Mouse (Mus musculus) midbrain, embryonic 14.5 days (tissue): ENCODE results near the gene Camk2d. TPM values are rescaled to one million over a fixed set of nuclear protein-coding genes. Genes with fewer than 3 reads are reported as not detected.

Experiments
- ATAC-seq: fragments of 200-750 bp; cut with Nextera tagmentation; 2 replicates; pipeline ENCODE4 v1.8.0; 2017; ENCODE audit warnings: moderate number of reproducible peaks, moderate library complexity; ENCODE audit not compliant: low FRiP score, low TSS enrichment
- DNase-seq: peaks from one replicate; pipeline ENCODE4 v3.0.0-alpha.2; 2015
- H3K27ac ChIP-seq: fragments of 300-500 bp; sonication (generic); replicated peaks from 2 replicates; pipeline ENCODE4 v1.5.1; 2014; ENCODE audit warnings: mild to moderate bottlenecking, low read depth, low read length, moderate library complexity
- H3K27me3 ChIP-seq: fragments of 300-500 bp; sonication (generic); 2 replicates; pipeline ENCODE4 v1.6.1; 2014; ENCODE audit warnings: low read length, control low read depth, mixed read lengths; ENCODE audit not compliant: control insufficient read depth, insufficient read depth
- H3K36me3 ChIP-seq: fragments of 300-500 bp; sonication (generic); 2 replicates; pipeline ENCODE4 v1.6.1; 2014; ENCODE audit warnings: low read length, control low read depth; ENCODE audit not compliant: control insufficient read depth, insufficient read depth
- H3K4me1 ChIP-seq: fragments of 300-500 bp; sonication (generic); 2 replicates; pipeline ENCODE4 v1.6.1; 2014; ENCODE audit warnings: mild to moderate bottlenecking, antibody characterized with exemption, low read length, control low read depth; ENCODE audit not compliant: control insufficient read depth, insufficient read depth
- H3K4me2 ChIP-seq: fragments of 300-500 bp; sonication (generic); 2 replicates; pipeline ENCODE4 v1.6.1; 2014; ENCODE audit warnings: mild to moderate bottlenecking, low read length, moderate library complexity
- H3K4me3 ChIP-seq: fragments of 300-500 bp; sonication (generic); replicated peaks from 2 replicates; pipeline ENCODE4 v1.5.1; 2014; ENCODE audit warnings: low read depth, low read length
- H3K9ac ChIP-seq: fragments of 300-500 bp; sonication (generic); replicated peaks from 2 replicates; pipeline ENCODE4 v1.6.1; 2014; ENCODE audit warnings: mild to moderate bottlenecking, low read length, moderate library complexity
- H3K9me3 ChIP-seq: fragments of 300-500 bp; sonication (generic); 2 replicates; pipeline ENCODE4 v1.6.1; 2016; ENCODE audit warnings: low read length, control low read depth, mixed read lengths; ENCODE audit not compliant: control insufficient read depth
- WGBS: fragments of 180-500 bp; shearing (Covaris S2); extraction: QIAGEN DNeasy Blood & Tissue Kit; methylation state at CpG from one replicate; pipeline ENCODE4 v1.1.7; 2014; 5-methylcytosine and 5-hydroxymethylcytosine counted together
- polyA plus RNA-seq: library from polyadenylated mRNA; unstranded; fragments of >200 nt; fragmentation: Nextera tagmentation; extraction: Ambion mirVana; gene quantifications from 2 replicates; pipeline ENCODE4 v1.2.1, GENCODE M21; 2014

Gene Camk2d
- polyA plus RNA-seq, 1 experiment from 2014 or later, result 51.5 TPM

DNA sequence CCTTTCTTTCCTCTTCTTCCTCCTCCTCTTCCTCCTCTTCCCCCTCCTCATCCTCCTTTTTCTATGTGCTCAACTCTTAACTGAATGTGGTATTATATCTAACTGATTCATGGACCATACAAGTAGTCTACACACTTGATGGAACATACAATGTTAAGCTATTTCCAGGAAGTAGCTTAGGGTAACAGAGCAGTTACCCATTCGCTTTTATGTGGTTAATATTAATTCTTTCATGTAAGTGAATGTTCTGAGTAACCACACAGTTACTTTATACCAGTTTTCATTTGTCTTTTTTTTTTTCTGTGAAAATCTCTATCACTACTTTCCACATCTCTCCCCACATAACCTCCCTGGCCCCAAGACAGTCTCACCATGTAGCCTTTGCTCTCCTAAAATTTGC, 228.8 kb downstream of the Camk2d start:
- Histone ChIP-seq H3K4me3 (no peak overlapping the region), H3K4me2 (no peak overlapping the region), H3K27ac (no peak overlapping the region), H3K27me3 (no peaks in the 10 kb centered on the region), H3K36me3 (no peaks in the 10 kb centered on the region), H3K9ac (no peak overlapping the region), H3K4me1 (no peaks in the 10 kb centered on the region), H3K9me3 (no peaks in the 10 kb centered on the region)
- WGBS, result 86% methylated on average over 1 of the region's 1 CpGs
- no peak for DNase-seq
- no peak for ATAC-seq

DNA sequence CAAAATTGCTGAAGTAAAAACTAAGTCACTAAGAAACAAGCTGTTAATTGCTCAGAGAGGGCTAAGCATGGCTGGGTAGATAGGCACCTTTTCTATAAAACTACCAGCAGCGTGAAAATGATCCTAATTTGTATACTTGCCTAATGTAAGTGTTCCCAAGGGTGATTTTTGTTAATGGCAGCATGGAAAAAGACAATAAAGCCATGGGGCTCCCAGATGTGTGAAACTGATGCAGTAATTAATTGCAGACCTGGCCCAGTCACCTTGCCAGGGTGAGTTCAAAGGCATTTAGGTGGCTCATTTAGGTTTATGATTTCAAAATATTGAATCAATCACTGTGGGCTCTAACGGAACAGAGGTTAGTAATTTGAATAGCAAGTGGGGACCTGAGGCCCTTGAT, 230.1 kb downstream of the Camk2d start:
- no peaks in the 10 kb centered on the region for H3K27me3 ChIP-seq
- no peak overlapping the region for H3K4me2 ChIP-seq
- WGBS, result 69% methylated on average over 2 of the region's 2 CpGs
- no peak overlapping the region for H3K9ac ChIP-seq
- no peaks in the 10 kb centered on the region for H3K9me3 ChIP-seq
- no peaks in the 10 kb centered on the region for H3K36me3 ChIP-seq
- H3K27ac ChIP-seq, result no peak overlapping the region
- DNase-seq (no peak), ATAC-seq (no peak)
- no peak overlapping the region for H3K4me3 ChIP-seq
- no peaks in the 10 kb centered on the region for H3K4me1 ChIP-seq

DNA sequence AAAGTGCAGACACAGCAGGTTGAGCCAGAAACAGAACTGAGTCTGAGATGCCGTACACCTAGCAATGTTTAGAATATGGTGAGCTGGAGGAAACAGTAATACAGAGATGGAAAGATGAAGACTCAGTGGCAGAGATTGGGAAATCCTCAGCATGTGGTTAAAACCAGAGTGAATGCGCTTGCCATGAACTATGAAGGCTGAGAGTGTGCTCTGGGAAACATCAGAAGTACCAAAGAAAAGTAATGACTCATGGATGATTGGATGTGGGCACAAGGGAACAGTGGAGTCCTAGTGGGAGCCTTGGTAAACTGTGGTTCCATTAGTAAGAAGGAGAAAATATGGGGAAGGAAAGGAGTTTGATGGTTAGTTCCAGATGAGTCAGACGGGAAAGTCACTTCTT, 231.8 kb downstream of the Camk2d start:
- WGBS, result 95% methylated on average over 3 of the region's 3 CpGs
- no peaks in the 10 kb centered on the region for H3K9me3 ChIP-seq
- no peak overlapping the region for H3K4me2 ChIP-seq
- H3K4me1 ChIP-seq, result no peaks in the 10 kb centered on the region
- H3K9ac ChIP-seq, result no peak overlapping the region
- H3K27ac ChIP-seq, result no peak overlapping the region
- ATAC-seq (no peak), DNase-seq (no peak)
- H3K4me3 ChIP-seq, result no peak overlapping the region
- no peaks in the 10 kb centered on the region for H3K27me3 ChIP-seq
- no peaks in the 10 kb centered on the region for H3K36me3 ChIP-seq

DNA sequence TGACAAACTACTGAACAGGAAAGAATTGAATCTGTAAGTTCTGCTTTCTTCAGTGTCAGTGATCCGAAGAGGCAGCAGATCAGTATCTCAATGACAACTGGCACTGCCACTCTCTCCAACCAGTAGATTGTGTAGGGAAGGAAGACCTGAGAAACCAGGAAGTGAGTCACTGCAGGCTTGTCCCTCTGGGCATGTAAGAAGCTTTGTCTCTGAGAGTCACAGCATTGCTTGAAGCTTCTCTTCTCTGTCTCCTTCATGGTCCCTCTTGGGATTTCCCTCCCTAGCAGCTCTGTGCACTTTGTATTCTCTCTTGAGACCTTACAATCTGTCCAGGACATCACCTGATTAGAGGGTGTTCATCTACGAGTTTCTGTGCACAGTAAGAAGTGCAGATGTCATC, 233.7 kb downstream of the Camk2d start:
- H3K27ac ChIP-seq, result no peak overlapping the region
- no peak overlapping the region for H3K9ac ChIP-seq
- H3K27me3 ChIP-seq, result no peaks in the 10 kb centered on the region
- H3K4me2 ChIP-seq, result no peak overlapping the region
- no peaks in the 10 kb centered on the region for H3K4me1 ChIP-seq
- DNase-seq (no peak), ATAC-seq (no peak)
- H3K4me3 ChIP-seq, result no peak overlapping the region
- no peaks in the 10 kb centered on the region for H3K36me3 ChIP-seq
- WGBS, result 85% methylated on average over 2 of the region's 2 CpGs
- H3K9me3 ChIP-seq, result no peaks in the 10 kb centered on the region

DNA sequence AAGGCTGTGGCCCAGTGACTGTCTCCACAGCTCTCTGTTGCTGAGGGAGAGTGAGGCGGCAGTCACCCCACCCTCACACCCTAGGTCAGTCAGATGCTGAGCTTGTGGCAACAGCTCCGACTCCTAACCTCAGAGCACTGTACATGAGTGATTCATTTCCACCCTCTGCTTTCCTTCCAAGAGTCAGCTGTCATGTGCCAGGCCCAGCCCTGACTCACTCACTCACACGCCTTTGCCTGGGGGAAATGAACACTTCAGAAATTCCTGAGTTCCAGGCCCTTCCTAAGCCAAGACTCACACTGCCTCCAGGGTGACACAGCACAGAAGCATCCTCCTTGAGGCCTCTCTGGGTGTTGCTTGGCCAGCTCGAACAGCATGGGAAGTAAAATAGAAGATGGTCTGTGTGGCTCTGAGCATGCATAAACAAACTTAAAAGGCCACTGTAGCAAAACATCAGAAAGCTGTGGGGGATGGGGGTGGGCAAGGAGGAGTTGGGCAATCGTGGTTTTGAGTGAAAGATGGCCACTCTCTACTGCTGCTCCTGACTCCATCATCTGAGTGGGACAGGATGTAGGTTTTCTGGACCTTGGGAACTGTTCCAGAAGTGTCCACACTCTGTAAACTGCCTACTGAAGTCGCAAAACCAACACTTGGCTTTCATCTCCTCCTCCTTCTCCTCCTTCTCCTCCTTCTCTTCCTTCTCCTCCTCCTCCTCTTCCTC, 235.5 kb downstream of the Camk2d start:
- H3K27me3 ChIP-seq, result no peaks in the 10 kb centered on the region
- 85% methylated on average over 6 of the region's 6 CpGs for WGBS
- H3K4me2 ChIP-seq, result no peak overlapping the region
- no peak overlapping the region for H3K27ac ChIP-seq
- no peaks in the 10 kb centered on the region for H3K36me3 ChIP-seq
- no peak for DNase-seq
- H3K4me3 ChIP-seq, result no peak overlapping the region
- no peaks in the 10 kb centered on the region for H3K4me1 ChIP-seq
- H3K9ac ChIP-seq, result no peak overlapping the region
- no peaks in the 10 kb centered on the region for H3K9me3 ChIP-seq
- ATAC-seq, result no peak; the same call in 1 of the 2 replicates

DNA sequence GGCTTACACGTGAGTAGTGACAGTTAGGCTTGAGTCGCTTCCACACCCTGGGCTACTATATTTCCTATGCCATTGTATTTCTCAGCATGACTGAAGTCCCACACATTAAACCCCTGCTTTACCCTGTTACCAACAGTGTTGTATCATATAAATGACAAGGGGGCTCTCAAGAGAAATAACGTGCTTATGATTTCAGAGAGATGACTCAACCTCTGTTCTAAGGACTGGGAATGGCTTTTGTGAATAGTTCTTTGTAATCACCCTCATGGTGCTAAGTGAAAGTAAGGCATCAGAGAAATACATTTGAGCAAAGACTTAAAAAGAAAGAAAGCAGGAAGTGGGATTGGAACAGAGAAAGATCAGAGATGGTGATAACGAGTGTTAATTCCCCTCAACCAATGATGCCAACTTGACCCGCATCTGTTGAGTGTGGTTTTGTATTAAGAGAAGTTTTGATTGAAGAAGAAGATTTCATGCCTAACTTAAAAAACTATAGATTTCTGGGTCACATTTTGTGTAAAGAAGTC, 238.6 kb downstream of the Camk2d start:
- Histone ChIP-seq H3K9ac (no peak overlapping the region), H3K27me3 (no peaks in the 10 kb centered on the region), H3K27ac (no peak overlapping the region), H3K4me3 (no peak overlapping the region), H3K4me2 (no peak overlapping the region), H3K9me3 (no peaks in the 10 kb centered on the region), H3K36me3 (no peaks in the 10 kb centered on the region), H3K4me1 (no peaks in the 10 kb centered on the region)
- 82% methylated on average over 5 of the region's 5 CpGs for WGBS
- DNase-seq, result no peak
- no peak for ATAC-seq

DNA sequence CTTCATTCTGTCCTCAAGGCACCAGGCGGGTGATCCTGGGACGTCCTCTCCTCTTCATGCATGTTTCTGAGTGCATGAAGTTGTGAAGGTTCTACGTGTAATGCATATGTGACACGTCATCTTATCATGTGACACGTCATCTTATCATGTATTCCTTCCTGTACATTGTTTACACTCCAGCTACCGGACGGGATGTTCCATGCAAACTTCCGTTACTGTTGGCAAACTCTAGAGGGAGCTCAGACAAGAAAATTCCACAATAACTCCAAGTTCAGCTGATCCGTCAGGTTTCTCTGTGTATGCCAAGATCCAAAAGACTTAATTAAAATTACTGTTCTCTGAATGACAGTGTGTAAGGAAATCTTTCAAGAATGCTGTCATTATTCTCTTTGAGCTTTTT, 246.7 kb downstream of the Camk2d start:
- H3K27me3 ChIP-seq, result no peaks in the 10 kb centered on the region
- H3K9me3 ChIP-seq, result no peaks in the 10 kb centered on the region
- DNase-seq (no peak), ATAC-seq (no peak)
- H3K9ac ChIP-seq, result no peak overlapping the region
- no peaks in the 10 kb centered on the region for H3K4me1 ChIP-seq
- H3K4me3 ChIP-seq, result no peak overlapping the region
- H3K4me2 ChIP-seq, result no peak overlapping the region
- no peak overlapping the region for H3K27ac ChIP-seq
- peaks cover 6% of the 10 kb centered on the region; the same call in 1 of the 2 replicates for H3K36me3 ChIP-seq
- 86% methylated on average over 9 of the region's 9 CpGs for WGBS

DNA sequence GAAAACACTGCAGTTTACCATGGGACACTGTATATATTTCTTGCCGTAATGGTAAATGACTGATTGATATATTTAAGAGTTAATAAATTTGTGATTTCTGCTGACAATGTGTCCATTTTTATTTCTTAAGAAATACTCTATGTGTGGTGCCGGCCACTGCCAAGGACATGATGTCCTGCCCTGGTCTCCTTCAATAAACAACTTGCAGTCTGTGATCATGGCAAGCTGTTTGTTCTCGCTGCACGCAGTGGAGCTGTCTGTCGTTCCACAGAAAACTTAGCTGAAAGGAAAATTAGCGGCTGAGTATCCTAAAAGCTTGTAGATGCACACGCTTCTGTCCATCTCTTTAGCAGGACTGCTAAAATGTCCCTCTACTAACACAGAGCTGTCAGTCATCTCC, 248.7 kb downstream of the Camk2d start:
- H3K27ac ChIP-seq, result no peak overlapping the region
- DNase-seq, result no peak
- ATAC-seq, result no peak
- no peaks in the 10 kb centered on the region for H3K9me3 ChIP-seq
- no peak overlapping the region for H3K4me2 ChIP-seq
- H3K27me3 ChIP-seq, result no peaks in the 10 kb centered on the region
- H3K36me3 ChIP-seq, result peaks cover 6% of the 10 kb centered on the region; the same call in 1 of the 2 replicates
- no peak overlapping the region for H3K4me3 ChIP-seq
- no peak overlapping the region for H3K9ac ChIP-seq
- no peaks in the 10 kb centered on the region for H3K4me1 ChIP-seq
- 94% methylated on average over 7 of the region's 7 CpGs for WGBS

DNA sequence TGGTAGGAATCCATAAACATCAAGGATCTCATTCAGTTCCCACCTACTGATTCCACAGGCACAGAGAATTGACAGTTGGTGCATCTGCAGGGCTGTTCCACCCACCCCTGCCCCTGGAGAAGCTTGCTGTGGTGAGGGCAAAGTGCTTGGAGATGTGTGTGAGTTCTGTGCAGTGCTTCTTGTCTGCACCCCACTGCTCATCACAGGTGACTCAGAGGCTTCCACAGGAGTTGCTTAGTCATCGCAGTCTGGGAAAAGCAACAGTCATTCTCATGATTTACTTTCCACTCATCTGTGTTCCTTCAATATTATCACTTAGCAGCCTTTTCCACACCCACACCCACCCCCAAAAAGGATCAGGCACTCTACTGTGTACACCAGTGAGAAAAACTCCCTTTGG, 252.0 kb downstream of the Camk2d start:
- ATAC-seq (no peak), DNase-seq (no peak)
- Histone ChIP-seq H3K9me3 (no peaks in the 10 kb centered on the region), H3K27ac (no peak overlapping the region), H3K27me3 (no peaks in the 10 kb centered on the region), H3K4me1 (no peaks in the 10 kb centered on the region), H3K4me3 (no peak overlapping the region), H3K9ac (no peak overlapping the region), H3K4me2 (no peak overlapping the region), H3K36me3 (no peaks in the 10 kb centered on the region)
- WGBS, result 100% methylated on average over 1 of the region's 1 CpGs
